Mouse (Mus musculus) heart, embryonic 15.5 days (tissue): ENCODE data around the gene Dll1. TPM values are rescaled to one million over a fixed set of nuclear protein-coding genes. Genes with fewer than 3 reads are reported as not detected.

Experiments
- ATAC-seq: fragments of 200-750 bp; cut with Nextera tagmentation; replicated peaks from 2 replicates; pipeline ENCODE4 v1.8.0; 2017; ENCODE audit warnings: low read depth, moderate TSS enrichment; ENCODE audit not compliant: insufficient number of reproducible peaks, insufficient read depth, low FRiP score
- H3K27ac ChIP-seq: fragments of 300-500 bp; sonication (generic); 2 replicates; pipeline ENCODE4 v1.5.1; 2015; ENCODE audit warnings: mild to moderate bottlenecking, inconsistent platforms
- H3K27me3 ChIP-seq: fragments of 300-500 bp; sonication (generic); 2 replicates; pipeline ENCODE4 v1.6.1; 2015; ENCODE audit warnings: inconsistent platforms
- H3K36me3 ChIP-seq: fragments of 300-500 bp; sonication (generic); 2 replicates; pipeline ENCODE4 v1.6.1; 2015; ENCODE audit warnings: mild to moderate bottlenecking, inconsistent platforms
- H3K4me1 ChIP-seq: fragments of 300-500 bp; sonication (generic); replicated peaks from 2 replicates; pipeline ENCODE4 v1.6.1; 2015; ENCODE audit warnings: inconsistent platforms
- H3K4me2 ChIP-seq: fragments of 300-500 bp; sonication (generic); 2 replicates; pipeline ENCODE4 v1.6.1; 2015; ENCODE audit warnings: inconsistent platforms, mild to moderate bottlenecking, moderate library complexity
- H3K4me3 ChIP-seq: fragments of 300-500 bp; sonication (generic); 2 replicates; pipeline ENCODE4 v1.5.1; 2015; ENCODE audit warnings: mild to moderate bottlenecking, inconsistent platforms
- H3K9ac ChIP-seq: fragments of 300-500 bp; sonication (generic); 2 replicates; pipeline ENCODE4 v1.6.1; 2015; ENCODE audit warnings: mild to moderate bottlenecking, inconsistent platforms
- H3K9me3 ChIP-seq: fragments of 300-500 bp; sonication (generic); replicated peaks from 2 replicates; pipeline ENCODE4 v1.6.1; 2016; ENCODE audit warnings: inconsistent platforms
- WGBS: fragments of 180-500 bp; shearing (Covaris S2); methylation state at CpG from one replicate; pipeline ENCODE4 v1.1.7; 2015; ENCODE audit warnings: mixed read lengths; 5-methylcytosine and 5-hydroxymethylcytosine counted together
- polyA plus RNA-seq: library from polyadenylated mRNA; unstranded; fragments of >200 nt; fragmentation: Nextera tagmentation; extraction: Ambion mirVana; gene quantifications from 2 replicates; pipeline ENCODE4 v1.2.1, GENCODE M21; 2015

The Dll1 gene
- polyA plus RNA-seq, 1 experiment from 2014 or later, result 5.2 TPM

- ATAC-seq, result no peak
- Histone ChIP-seq H3K27me3 (peaks cover 96% of the 10 kb centered on the region), H3K4me1 (peaks cover 46% of the 10 kb centered on the region), H3K27ac (no peak overlapping the region), H3K36me3 (no peaks in the 10 kb centered on the region), H3K4me3 (no peak overlapping the region), H3K9ac (no peak overlapping the region), H3K4me2 (0 out of 2 replicates have a peak overlapping the region, but pooled peaks have one; percentile 100), H3K9me3 (no peaks in the 10 kb centered on the region)
- WGBS, result 0% methylated on average over 1 of the region's 1 CpGs
Observed at GRCm38 (mm10) chr17:15377901-15378300, 1.2 kb upstream of the Dll1 start.

DNA sequence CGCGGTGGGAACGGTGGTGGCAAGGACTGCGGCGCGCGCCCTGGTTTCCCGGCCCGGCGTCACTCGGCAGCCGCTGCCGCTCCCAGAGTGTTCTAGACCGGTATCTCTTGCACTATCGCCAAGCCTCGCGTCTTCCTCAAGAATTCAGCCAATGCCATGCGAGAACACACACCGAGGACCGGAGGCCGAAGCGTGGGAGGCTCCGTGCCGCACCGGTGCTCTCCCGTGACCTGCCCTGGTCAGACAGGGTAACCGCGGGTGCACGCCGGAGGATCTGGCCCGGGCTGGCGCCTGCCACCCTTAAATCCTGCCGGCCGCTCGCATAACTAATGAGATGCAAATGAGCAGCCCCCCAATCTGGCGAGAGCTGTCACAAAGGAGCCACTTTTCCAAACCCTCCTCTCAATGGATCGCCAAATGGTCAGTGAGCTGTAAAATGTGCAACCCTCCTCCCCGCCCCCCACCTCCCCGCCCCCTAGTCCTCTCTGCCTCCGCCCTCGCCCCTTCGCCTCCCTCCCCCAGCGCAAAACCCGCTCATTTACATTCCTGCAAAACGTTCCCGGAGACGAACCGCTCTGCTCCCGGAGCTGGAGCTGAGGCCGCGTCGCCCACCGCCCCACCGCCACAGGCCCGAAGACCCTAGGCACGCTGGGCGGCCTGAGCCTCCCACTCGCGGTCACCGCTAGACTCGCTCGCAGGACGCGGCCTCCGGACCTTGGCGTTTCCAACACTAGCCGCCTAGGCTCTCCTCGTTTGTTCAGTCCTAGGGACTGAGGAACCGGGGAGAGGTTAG is 775 bp downstream of the Dll1 start:
- WGBS, result 0% methylated on average over 69 of the region's 69 CpGs
- Histone ChIP-seq H3K4me3 (peak overlapping the region; percentile 65), H3K27me3 (peaks cover 91% of the 10 kb centered on the region), H3K27ac (peak overlapping the region; percentile 55), H3K4me1 (peaks cover 50% of the 10 kb centered on the region), H3K9ac (peak overlapping the region; percentile 54), H3K36me3 (no peaks in the 10 kb centered on the region), H3K4me2 (peak overlapping the region; percentile 100), H3K9me3 (no peaks in the 10 kb centered on the region)
- ATAC-seq, result peak; percentile 54; the same call in 1 of the 2 replicates

- H3K4me3 ChIP-seq, result peak overlapping the region; percentile 65
- H3K4me1 ChIP-seq, result peaks cover 43% of the 10 kb centered on the region
- WGBS, result 1% methylated on average over 18 of the region's 18 CpGs
Observed at GRCm38 (mm10) chr17:15375224-15375623, 1.4 kb downstream of the Dll1 start.

DNA sequence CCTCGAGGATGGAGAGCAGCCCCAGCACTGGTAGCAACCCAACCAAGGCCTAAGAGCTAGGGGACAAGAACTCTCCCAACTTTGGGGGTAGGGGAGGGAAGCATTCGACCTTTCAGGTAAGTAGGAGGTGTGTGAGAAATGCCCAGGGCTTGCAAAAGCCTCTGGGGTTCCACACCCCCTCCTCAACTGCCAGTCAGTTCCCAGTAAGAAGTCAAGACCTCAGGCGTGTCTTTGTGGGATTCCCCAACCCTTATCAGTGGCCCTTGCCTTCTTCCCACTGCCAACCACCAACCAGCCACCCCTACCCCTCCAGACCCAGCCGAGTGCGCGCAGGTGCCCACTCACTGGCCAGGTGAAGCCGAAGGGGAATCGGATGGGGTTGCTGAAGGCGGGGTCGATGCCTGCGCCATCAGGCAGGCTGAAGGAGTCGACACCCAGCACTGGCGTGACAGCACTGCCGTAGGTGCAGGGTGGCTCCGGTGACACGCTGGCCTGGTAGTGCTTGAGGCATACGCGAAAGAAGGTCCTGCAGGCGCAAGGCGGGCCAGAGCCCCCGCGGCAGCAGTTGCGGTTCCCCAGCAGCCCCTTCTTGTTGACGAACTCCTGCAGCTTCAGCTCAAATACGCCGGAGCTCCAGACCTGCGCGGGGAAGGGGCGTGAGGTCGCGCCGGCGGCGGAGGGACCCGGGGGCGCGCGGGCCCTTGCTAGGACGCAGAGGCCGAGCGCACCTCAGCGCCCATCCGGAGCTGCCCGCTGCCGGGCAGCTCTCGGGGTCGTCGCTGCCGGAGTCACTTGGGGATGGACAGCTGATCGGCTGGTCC is 2.1 kb downstream of the Dll1 start:
- Histone ChIP-seq H3K36me3 (no peaks in the 10 kb centered on the region), H3K9ac (peak overlapping the region; percentile 54), H3K9me3 (no peaks in the 10 kb centered on the region), H3K4me1 (peaks cover 41% of the 10 kb centered on the region), H3K4me2 (peak overlapping the region; percentile 100), H3K4me3 (peak overlapping the region; percentile 65), H3K27ac (peak overlapping the region; percentile 37), H3K27me3 (peaks cover 78% of the 10 kb centered on the region)
- no peak for ATAC-seq
- 3% methylated on average over 48 of the region's 50 CpGs for WGBS

More at GRCm38 (mm10) chr17:15375224-15375623, 1.4 kb downstream of the Dll1 start:
- Histone ChIP-seq H3K36me3 (no peaks in the 10 kb centered on the region), H3K27me3 (peaks cover 84% of the 10 kb centered on the region), H3K27ac (peak overlapping the region; percentile 37), H3K9ac (peak overlapping the region; percentile 54), H3K4me2 (peak overlapping the region; percentile 100), H3K9me3 (no peaks in the 10 kb centered on the region)
- ATAC-seq, result no peak

GRCm38 (mm10) chr17:15372931-15373652 is 3.6 kb downstream of the Dll1 start:
- peaks cover 41% of the 10 kb centered on the region for H3K4me1 ChIP-seq
- no peaks in the 10 kb centered on the region for H3K36me3 ChIP-seq
- peak overlapping the region; percentile 66 for H3K27ac ChIP-seq
- peaks cover 63% of the 10 kb centered on the region for H3K27me3 ChIP-seq
- peak overlapping the region; percentile 100 for H3K4me2 ChIP-seq
- H3K9me3 ChIP-seq, result no peaks in the 10 kb centered on the region
- H3K4me3 ChIP-seq, result peak overlapping the region; percentile 65
- 57% methylated on average over 15 of the region's 15 CpGs for WGBS
- H3K9ac ChIP-seq, result no peak overlapping the region
- ATAC-seq, result 0 out of 2 replicates have a peak, but pooled peaks have one; percentile 23

GRCm38 (mm10) chr17:15371967-15372835 is 4.5 kb downstream of the Dll1 start:
- ATAC-seq, result no peak
- H3K9ac ChIP-seq, result no peak overlapping the region
- H3K4me2 ChIP-seq, result peak overlapping the region; percentile 100
- H3K4me3 ChIP-seq, result 0 out of 2 replicates have a peak overlapping the region, but pooled peaks have one; percentile 5
- H3K36me3 ChIP-seq, result no peaks in the 10 kb centered on the region
- H3K27ac ChIP-seq, result peak overlapping the region; percentile 66
- no peaks in the 10 kb centered on the region for H3K9me3 ChIP-seq
- peaks cover 56% of the 10 kb centered on the region for H3K27me3 ChIP-seq
- 52% methylated on average over 17 of the region's 17 CpGs for WGBS
- peaks cover 34% of the 10 kb centered on the region for H3K4me1 ChIP-seq

- no peak overlapping the region for H3K27ac ChIP-seq
- H3K4me2 ChIP-seq, result no peak overlapping the region
- no peaks in the 10 kb centered on the region for H3K36me3 ChIP-seq
- H3K9ac ChIP-seq, result no peak overlapping the region
- no peaks in the 10 kb centered on the region for H3K9me3 ChIP-seq
- 84% methylated on average over 14 of the region's 14 CpGs for WGBS
- H3K27me3 ChIP-seq, result peaks cover 40% of the 10 kb centered on the region
- no peak for ATAC-seq
- H3K4me3 ChIP-seq, result no peak overlapping the region
- H3K4me1 ChIP-seq, result peaks cover 22% of the 10 kb centered on the region
Observed at GRCm38 (mm10) chr17:15370401-15370800, 6.3 kb downstream of the Dll1 start.

DNA sequence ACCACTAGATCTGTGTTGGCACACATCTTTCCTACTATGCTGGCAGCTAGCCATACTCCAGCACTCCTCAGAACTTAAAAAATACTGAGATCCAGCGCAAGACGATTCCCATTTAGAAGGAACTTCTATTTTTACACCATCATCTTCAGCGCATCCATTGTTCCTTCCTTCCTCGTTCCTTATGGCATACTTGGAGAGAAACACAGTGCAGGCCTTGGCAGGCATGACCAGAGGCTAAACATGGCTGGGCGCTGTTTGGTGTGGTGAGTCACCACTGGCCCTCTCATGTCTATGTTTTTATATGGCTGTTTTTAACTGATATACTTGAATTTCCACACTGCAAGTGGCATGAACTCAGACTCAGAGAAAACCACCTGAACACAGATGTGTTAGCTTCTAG is 11.0 kb downstream of the Dll1 start:
- ATAC-seq, result 0 out of 2 replicates have a peak, but pooled peaks have one; percentile 64
- H3K4me2 ChIP-seq, result no peak overlapping the region
- no peak overlapping the region for H3K27ac ChIP-seq

DNA sequence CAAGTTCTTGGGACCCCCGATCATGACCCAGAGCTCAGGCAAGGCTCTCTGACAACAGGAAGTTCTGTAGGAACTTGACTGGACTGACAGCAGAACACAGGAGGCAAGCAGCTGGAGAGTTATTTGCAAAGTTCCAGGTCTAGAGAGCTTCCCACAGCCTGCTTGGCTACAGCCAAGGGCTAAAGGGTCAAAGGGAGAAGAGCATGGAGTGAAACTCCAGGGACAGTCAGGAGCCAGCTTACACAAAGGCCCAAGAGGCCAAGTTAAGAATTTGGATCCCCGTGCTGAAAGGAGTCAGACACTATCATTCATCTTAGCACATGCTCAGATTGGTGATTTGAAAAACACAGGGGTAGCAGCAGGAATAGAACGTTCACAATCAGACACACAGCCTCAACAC is 13.0 kb downstream of the Dll1 start:
- WGBS, result 47% methylated on average over 3 of the region's 3 CpGs
- H3K4me1 ChIP-seq, result no peaks in the 10 kb centered on the region
- no peak overlapping the region for H3K9ac ChIP-seq
- H3K36me3 ChIP-seq, result no peaks in the 10 kb centered on the region
- H3K4me3 ChIP-seq, result no peak overlapping the region
- H3K27ac ChIP-seq, result no peak overlapping the region
- no peaks in the 10 kb centered on the region for H3K9me3 ChIP-seq
- H3K4me2 ChIP-seq, result no peak overlapping the region
- H3K27me3 ChIP-seq, result no peaks in the 10 kb centered on the region; the same call in 1 of the 2 replicates
- no peak for ATAC-seq

More for the DNA sequence above, 11.0 kb downstream of the Dll1 start:
- no peaks in the 10 kb centered on the region; the same call in 1 of the 2 replicates for H3K27me3 ChIP-seq
- 49% methylated on average over 5 of the region's 5 CpGs for WGBS
- H3K4me1 ChIP-seq, result no peaks in the 10 kb centered on the region
- no peak overlapping the region for H3K9ac ChIP-seq
- no peaks in the 10 kb centered on the region for H3K36me3 ChIP-seq
- no peak overlapping the region for H3K4me3 ChIP-seq
- H3K9me3 ChIP-seq, result no peaks in the 10 kb centered on the region

GRCm38 (mm10) chr17:15357071-15357470 is 19.6 kb downstream of the Dll1 start:
- no peaks in the 10 kb centered on the region for H3K36me3 ChIP-seq
- no peak overlapping the region for H3K9ac ChIP-seq
- WGBS, result 54% methylated on average over 3 of the region's 3 CpGs
- H3K4me1 ChIP-seq, result no peaks in the 10 kb centered on the region
- no peak overlapping the region for H3K4me3 ChIP-seq
- no peaks in the 10 kb centered on the region; the same call in 1 of the 2 replicates for H3K27me3 ChIP-seq
- ATAC-seq, result no peak
- H3K4me2 ChIP-seq, result no peak overlapping the region
- no peak overlapping the region for H3K27ac ChIP-seq
- no peaks in the 10 kb centered on the region for H3K9me3 ChIP-seq
